Mouse (Mus musculus): ENCODE measurements at regions not wholly inside any gene's neighbourhood (a gene's known extent, or its start where the extent isn't known, plus 50 kb on each side); places are given as distances from the start of the nearest gene placed in this dataset.
A peak's percentile ranks its signal among the peaks of the same experiment; 100 is the strongest.

DNA sequence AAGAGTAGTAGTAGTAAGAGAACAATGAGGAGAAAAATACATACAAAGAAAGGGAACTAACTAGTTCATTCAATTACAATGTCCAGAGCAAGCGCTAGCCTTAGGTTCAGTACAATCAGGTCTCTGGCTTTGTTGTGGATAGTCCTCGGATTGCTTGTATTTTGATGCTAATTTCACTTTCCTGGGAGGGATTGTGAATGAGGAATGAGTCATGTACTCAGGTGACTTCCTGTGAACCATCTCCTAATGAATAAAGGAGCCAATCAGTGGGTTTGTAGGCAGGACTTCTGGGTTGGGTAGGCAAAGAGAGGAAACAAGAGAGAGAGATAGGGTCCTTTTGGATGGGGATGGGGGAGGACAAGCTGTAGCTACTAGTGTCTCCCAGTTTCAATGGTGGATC lies 253.8 kb downstream of the 1810013L24Rik start:
- H3K9me3 ChIP-seq (ENCODE audit: control insufficient read depth, low read length) = no peaks in the 10 kb centered on the region
- DNase-seq (ENCODE audit: low spot score) (no peak), ATAC-seq (ENCODE audit: insufficient number of reproducible peaks, low FRiP score, low TSS enrichment, low read depth) (no peak)
- H3K4me3 ChIP-seq (ENCODE audit: low read depth, low read length) = no peak overlapping the region
- 78% methylated on average over 2 of the region's 2 CpGs for WGBS
- H3K4me1 ChIP-seq (ENCODE audit: control insufficient read depth, insufficient read depth, low read length) = no peaks in the 10 kb centered on the region
- H3K9ac ChIP-seq (ENCODE audit: low read length) = no peak overlapping the region
- no peak overlapping the region for H3K4me2 ChIP-seq (ENCODE audit: low read depth, severe bottlenecking)
- no peaks in the 10 kb centered on the region for H3K27me3 ChIP-seq (ENCODE audit: control insufficient read depth, insufficient read depth, low read length)
- no peak overlapping the region for H3K27ac ChIP-seq (replicated peaks; ENCODE audit: low read depth, low read length)
- H3K36me3 ChIP-seq (ENCODE audit: control insufficient read depth, insufficient read depth, low read length) = no peaks in the 10 kb centered on the region

DNA sequence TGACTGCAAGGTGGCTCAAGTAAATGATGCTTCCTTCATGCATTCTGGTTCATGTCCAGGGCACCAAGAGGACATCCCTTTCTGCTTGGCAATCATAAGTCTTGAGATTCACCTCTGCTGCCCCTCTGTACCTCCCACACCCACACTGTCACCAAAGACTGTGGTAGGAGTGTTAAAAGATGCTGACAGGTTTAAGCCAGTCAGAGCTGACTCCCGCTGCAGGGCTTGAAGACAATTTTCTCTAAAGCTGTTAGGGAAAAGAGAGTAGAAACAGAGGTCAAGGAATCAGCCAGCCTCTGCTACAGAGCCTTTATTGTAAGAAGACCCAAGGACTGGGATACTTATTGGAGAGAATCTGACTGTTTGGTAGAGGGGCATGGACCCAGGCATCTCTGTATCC lies 254.7 kb downstream of the 1810013L24Rik start:
- no peaks in the 10 kb centered on the region for H3K4me1 ChIP-seq (ENCODE audit: control insufficient read depth, insufficient read depth, low read length)
- ATAC-seq (ENCODE audit: insufficient number of reproducible peaks, low FRiP score, low TSS enrichment, low read depth) (no peak), DNase-seq (ENCODE audit: low spot score) (no peak)
- no peak overlapping the region for H3K27ac ChIP-seq (replicated peaks; ENCODE audit: low read depth, low read length)
- H3K9me3 ChIP-seq (ENCODE audit: control insufficient read depth, low read length) = no peaks in the 10 kb centered on the region
- no peak overlapping the region for H3K4me2 ChIP-seq (ENCODE audit: low read depth, severe bottlenecking)
- no peak overlapping the region for H3K4me3 ChIP-seq (ENCODE audit: low read depth, low read length)
- WGBS = 87% methylated on average over 1 of the region's 1 CpGs
- no peaks in the 10 kb centered on the region for H3K27me3 ChIP-seq (ENCODE audit: control insufficient read depth, insufficient read depth, low read length)
- H3K9ac ChIP-seq (ENCODE audit: low read length) = no peak overlapping the region
- H3K36me3 ChIP-seq (ENCODE audit: control insufficient read depth, insufficient read depth, low read length) = no peaks in the 10 kb centered on the region

DNA sequence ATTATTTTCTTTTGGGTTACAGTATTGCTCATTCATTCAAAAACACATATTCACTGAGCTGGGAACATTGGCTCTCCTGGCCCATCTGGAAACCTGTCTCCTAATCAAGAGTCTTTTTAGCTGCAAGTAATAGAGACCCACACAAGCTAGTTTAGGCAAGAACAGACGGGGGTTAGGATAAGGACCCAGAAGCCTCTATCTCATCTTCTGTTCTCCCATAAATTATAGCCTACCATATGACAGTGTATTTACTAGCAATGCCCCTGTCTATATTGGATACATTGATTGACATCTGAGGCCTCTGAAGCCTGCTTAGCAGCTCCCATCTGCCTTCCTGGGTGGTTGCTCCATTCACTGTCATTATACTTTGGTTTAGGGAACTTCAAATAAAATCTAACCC lies 255.2 kb downstream of the 1810013L24Rik start:
- no peak overlapping the region for H3K4me3 ChIP-seq (ENCODE audit: low read depth, low read length)
- 67% methylated on average over 1 of the region's 1 CpGs for WGBS
- H3K27me3 ChIP-seq (ENCODE audit: control insufficient read depth, insufficient read depth, low read length) = no peaks in the 10 kb centered on the region
- no peak overlapping the region for H3K27ac ChIP-seq (replicated peaks; ENCODE audit: low read depth, low read length)
- no peaks in the 10 kb centered on the region for H3K9me3 ChIP-seq (ENCODE audit: control insufficient read depth, low read length)
- H3K4me2 ChIP-seq (ENCODE audit: low read depth, severe bottlenecking) = no peak overlapping the region
- H3K9ac ChIP-seq (ENCODE audit: low read length) = no peak overlapping the region
- H3K36me3 ChIP-seq (ENCODE audit: control insufficient read depth, insufficient read depth, low read length) = no peaks in the 10 kb centered on the region
- ATAC-seq (ENCODE audit: insufficient number of reproducible peaks, low FRiP score, low TSS enrichment, low read depth) (no peak), DNase-seq (ENCODE audit: low spot score) (no peak)
- H3K4me1 ChIP-seq (ENCODE audit: control insufficient read depth, insufficient read depth, low read length) = no peaks in the 10 kb centered on the region

DNA sequence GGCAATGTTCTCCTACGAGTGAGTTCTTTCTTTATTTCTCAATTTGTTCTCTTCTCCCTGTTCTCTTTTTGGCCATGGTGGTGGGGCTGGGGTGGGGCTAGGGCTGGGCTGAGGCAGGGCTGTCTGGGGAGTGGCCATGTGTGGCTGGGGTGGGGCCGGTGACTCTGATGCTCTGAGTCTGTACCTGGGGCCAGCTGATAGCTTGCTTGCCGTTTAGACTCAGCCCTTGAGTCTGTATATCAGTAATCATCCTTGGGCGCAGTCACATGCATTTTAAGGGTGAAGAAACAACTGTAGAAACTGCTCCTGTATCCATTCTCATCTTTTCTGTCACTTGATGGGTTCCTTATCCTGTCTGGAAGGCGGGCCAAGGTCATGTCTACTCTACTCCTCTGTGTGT lies 256.1 kb downstream of the 1810013L24Rik start:
- no peaks in the 10 kb centered on the region for H3K36me3 ChIP-seq (ENCODE audit: control insufficient read depth, insufficient read depth, low read length)
- 86% methylated on average over 5 of the region's 5 CpGs for WGBS
- no peak overlapping the region for H3K9ac ChIP-seq (ENCODE audit: low read length)
- ATAC-seq (ENCODE audit: insufficient number of reproducible peaks, low FRiP score, low TSS enrichment, low read depth) (no peak), DNase-seq (ENCODE audit: low spot score) (no peak)
- no peaks in the 10 kb centered on the region for H3K4me1 ChIP-seq (ENCODE audit: control insufficient read depth, insufficient read depth, low read length)
- H3K4me3 ChIP-seq (ENCODE audit: low read depth, low read length) = no peak overlapping the region
- no peaks in the 10 kb centered on the region for H3K9me3 ChIP-seq (ENCODE audit: control insufficient read depth, low read length)
- no peak overlapping the region for H3K4me2 ChIP-seq (ENCODE audit: low read depth, severe bottlenecking)
- no peaks in the 10 kb centered on the region for H3K27me3 ChIP-seq (ENCODE audit: control insufficient read depth, insufficient read depth, low read length)
- no peak overlapping the region for H3K27ac ChIP-seq (replicated peaks; ENCODE audit: low read depth, low read length)

DNA sequence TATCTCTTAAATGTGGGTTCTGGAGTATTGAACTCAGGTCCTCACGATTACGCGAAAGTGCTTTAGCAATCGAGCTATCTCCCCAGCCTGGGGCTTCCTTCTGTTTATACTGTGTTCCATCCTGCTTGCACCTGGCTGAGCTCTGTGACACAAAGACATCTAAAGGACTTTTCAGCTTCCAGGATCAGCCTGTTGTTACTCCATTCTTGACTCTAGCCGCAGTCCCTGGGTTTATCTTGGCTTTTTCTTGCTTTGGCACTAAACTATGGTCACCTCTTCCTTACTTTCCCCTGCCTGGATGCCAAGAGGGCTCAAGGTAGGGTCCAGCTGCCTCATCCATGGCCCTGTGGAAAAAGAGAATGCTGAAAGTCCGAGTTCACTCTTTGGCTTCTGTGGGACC lies 261.9 kb downstream of the 1810013L24Rik start:
- no peak for DNase-seq (ENCODE audit: low spot score)
- Histone ChIP-seq H3K27ac (replicated peaks; ENCODE audit: low read depth, low read length) (0 out of 2 replicates have a peak overlapping the region, but pooled peaks have one; percentile 8), H3K9me3 (ENCODE audit: control insufficient read depth, low read length) (no peaks in the 10 kb centered on the region), H3K36me3 (ENCODE audit: control insufficient read depth, insufficient read depth, low read length) (no peaks in the 10 kb centered on the region), H3K9ac (ENCODE audit: low read length) (no peak overlapping the region), H3K27me3 (ENCODE audit: control insufficient read depth, insufficient read depth, low read length) (no peaks in the 10 kb centered on the region), H3K4me2 (ENCODE audit: low read depth, severe bottlenecking) (no peak overlapping the region), H3K4me1 (ENCODE audit: control insufficient read depth, insufficient read depth, low read length) (peaks cover 3% of the 10 kb centered on the region; the same call in 1 of the 2 replicates), H3K4me3 (ENCODE audit: low read depth, low read length) (no peak overlapping the region)
- WGBS = 83% methylated on average over 6 of the region's 6 CpGs
- no peak for ATAC-seq (ENCODE audit: insufficient number of reproducible peaks, low FRiP score, low TSS enrichment, low read depth)

DNA sequence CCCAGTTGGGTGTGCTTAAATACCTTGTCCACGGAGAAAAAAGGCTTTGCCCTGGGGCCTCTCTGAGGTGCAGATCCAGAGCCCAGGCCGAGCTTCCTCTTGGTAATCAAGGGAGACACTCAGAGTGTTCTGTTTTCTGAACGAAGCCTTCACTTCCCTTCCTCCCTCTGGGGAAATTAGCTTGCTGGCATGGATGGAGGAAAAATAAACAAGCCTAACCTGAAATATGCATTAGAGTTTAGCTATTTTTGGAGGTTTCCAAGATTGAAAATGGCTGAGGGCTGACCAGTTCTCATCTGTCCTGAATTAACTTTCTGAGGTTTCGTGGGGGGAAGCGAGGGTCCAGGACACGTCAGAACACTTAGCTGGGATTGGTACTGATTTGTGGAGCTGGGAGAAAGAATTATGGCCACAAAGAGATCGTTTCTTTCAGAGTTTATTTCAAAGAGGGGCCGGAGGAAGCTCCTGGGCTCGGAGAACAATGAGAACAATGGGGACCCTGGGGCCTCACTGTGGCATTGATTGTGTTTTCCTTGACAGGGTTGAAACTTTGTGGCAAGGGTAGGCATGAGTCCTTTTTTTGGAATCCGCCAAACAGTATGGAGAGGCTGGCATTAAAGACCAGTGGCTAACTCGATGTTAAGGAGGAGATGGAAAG lies 262.4 kb downstream of the 1810013L24Rik start:
- Histone ChIP-seq H3K36me3 (ENCODE audit: control insufficient read depth, insufficient read depth, low read length) (no peaks in the 10 kb centered on the region), H3K9ac (ENCODE audit: low read length) (no peak overlapping the region), H3K27me3 (ENCODE audit: control insufficient read depth, insufficient read depth, low read length) (no peaks in the 10 kb centered on the region), H3K4me3 (ENCODE audit: low read depth, low read length) (no peak overlapping the region), H3K4me2 (ENCODE audit: low read depth, severe bottlenecking) (no peak overlapping the region), H3K27ac (replicated peaks; ENCODE audit: low read depth, low read length) (no peak overlapping the region), H3K9me3 (ENCODE audit: control insufficient read depth, low read length) (no peaks in the 10 kb centered on the region), H3K4me1 (ENCODE audit: control insufficient read depth, insufficient read depth, low read length) (peaks cover 3% of the 10 kb centered on the region; the same call in 1 of the 2 replicates)
- no peak for ATAC-seq (ENCODE audit: insufficient number of reproducible peaks, low FRiP score, low TSS enrichment, low read depth)
- no peak for DNase-seq (ENCODE audit: low spot score)
- WGBS = 38% methylated on average over 11 of the region's 11 CpGs

DNA sequence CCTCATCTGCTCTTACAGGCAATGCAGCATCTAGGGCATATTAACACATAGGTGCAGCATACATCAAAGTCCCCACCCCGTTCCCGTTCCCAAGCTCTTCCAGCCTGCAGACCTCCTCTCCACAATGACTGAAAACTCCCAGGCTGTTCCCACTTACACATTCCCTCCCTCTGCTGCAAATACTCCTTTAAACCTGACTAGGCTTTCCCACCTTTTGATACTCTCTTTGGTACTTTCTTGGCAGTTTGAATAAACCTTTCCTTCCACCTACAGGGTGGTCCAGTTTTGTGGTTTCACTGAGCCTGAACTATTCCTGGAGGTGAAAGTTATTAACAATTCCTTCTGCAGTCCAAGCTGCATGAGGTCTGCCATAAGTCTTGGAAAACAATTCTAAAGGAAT lies 263.7 kb downstream of the 1810013L24Rik start:
- Histone ChIP-seq H3K4me3 (ENCODE audit: low read depth, low read length) (no peak overlapping the region), H3K27me3 (ENCODE audit: control insufficient read depth, insufficient read depth, low read length) (no peaks in the 10 kb centered on the region), H3K9ac (ENCODE audit: low read length) (no peak overlapping the region), H3K36me3 (ENCODE audit: control insufficient read depth, insufficient read depth, low read length) (no peaks in the 10 kb centered on the region), H3K27ac (replicated peaks; ENCODE audit: low read depth, low read length) (no peak overlapping the region), H3K9me3 (ENCODE audit: control insufficient read depth, low read length) (no peaks in the 10 kb centered on the region), H3K4me1 (ENCODE audit: control insufficient read depth, insufficient read depth, low read length) (peaks cover 3% of the 10 kb centered on the region; the same call in 1 of the 2 replicates), H3K4me2 (ENCODE audit: low read depth, severe bottlenecking) (no peak overlapping the region)
- DNase-seq (ENCODE audit: low spot score) (no peak), ATAC-seq (ENCODE audit: insufficient number of reproducible peaks, low FRiP score, low TSS enrichment, low read depth) (no peak)
- WGBS = 22% methylated on average over 2 of the region's 2 CpGs

DNA sequence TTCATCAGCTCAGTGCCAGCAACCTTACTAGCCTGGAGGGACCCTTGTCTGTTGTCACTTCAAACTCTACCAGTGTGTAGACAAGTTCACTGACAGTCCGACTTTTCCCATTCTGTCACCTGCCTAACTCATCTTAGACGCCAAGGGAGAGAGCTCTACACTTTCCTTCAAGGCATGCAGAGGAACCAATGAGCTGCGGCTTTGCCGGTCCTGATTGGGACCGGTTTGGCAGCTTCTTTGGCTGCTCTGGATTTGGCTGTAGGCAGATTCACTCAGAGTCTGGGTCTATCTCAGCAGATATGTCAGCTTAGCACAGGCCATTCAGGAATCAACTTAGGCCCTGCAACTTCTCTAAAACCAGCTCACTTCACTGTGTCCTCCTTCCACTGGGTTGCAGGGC lies 264.3 kb downstream of the 1810013L24Rik start:
- DNase-seq (ENCODE audit: low spot score) (no peak), ATAC-seq (ENCODE audit: insufficient number of reproducible peaks, low FRiP score, low TSS enrichment, low read depth) (no peak)
- no peaks in the 10 kb centered on the region for H3K36me3 ChIP-seq (ENCODE audit: control insufficient read depth, insufficient read depth, low read length)

DNA sequence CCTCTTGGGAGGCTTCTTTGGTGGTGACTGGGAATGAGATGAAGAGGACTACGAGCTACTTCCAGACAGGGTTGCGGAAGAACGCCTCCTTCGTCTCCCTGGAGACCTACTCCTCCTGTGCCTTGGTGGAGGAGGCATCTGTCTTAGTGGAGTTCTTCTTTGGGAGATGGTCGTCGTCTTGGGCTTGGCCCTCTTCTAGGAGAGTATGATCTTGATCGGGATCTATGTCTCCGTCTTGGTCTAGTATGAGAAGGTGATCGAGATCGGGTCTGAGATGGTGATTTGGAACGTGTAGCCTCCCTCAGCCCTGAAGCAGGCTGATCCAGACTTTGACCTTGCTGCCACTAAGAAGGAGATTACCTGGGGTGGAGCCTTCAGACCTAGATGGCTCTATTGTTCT lies 276.3 kb downstream of the 1810013L24Rik start:
- Histone ChIP-seq H3K9me3 (ENCODE audit: control insufficient read depth, low read length) (no peaks in the 10 kb centered on the region), H3K4me2 (ENCODE audit: low read depth, severe bottlenecking) (no peak overlapping the region), H3K4me3 (ENCODE audit: low read depth, low read length) (no peak overlapping the region), H3K36me3 (ENCODE audit: control insufficient read depth, insufficient read depth, low read length) (no peaks in the 10 kb centered on the region), H3K27me3 (ENCODE audit: control insufficient read depth, insufficient read depth, low read length) (no peaks in the 10 kb centered on the region), H3K9ac (ENCODE audit: low read length) (no peak overlapping the region), H3K27ac (replicated peaks; ENCODE audit: low read depth, low read length) (no peak overlapping the region), H3K4me1 (ENCODE audit: control insufficient read depth, insufficient read depth, low read length) (no peaks in the 10 kb centered on the region)
- WGBS = 94% methylated on average over 11 of the region's 11 CpGs
- ATAC-seq (ENCODE audit: insufficient number of reproducible peaks, low FRiP score, low TSS enrichment, low read depth) = no peak
- no peak for DNase-seq (ENCODE audit: low spot score)

More for the DNA sequence above, 264.3 kb downstream of the 1810013L24Rik start:
- no peak overlapping the region for H3K4me3 ChIP-seq (ENCODE audit: low read depth, low read length)
- 66% methylated on average over 5 of the region's 5 CpGs for WGBS
- no peaks in the 10 kb centered on the region for H3K9me3 ChIP-seq (ENCODE audit: control insufficient read depth, low read length)
- no peak overlapping the region for H3K4me2 ChIP-seq (ENCODE audit: low read depth, severe bottlenecking)
- H3K9ac ChIP-seq (ENCODE audit: low read length) = no peak overlapping the region
- no peaks in the 10 kb centered on the region for H3K27me3 ChIP-seq (ENCODE audit: control insufficient read depth, insufficient read depth, low read length)
- H3K4me1 ChIP-seq (ENCODE audit: control insufficient read depth, insufficient read depth, low read length) = peaks cover 3% of the 10 kb centered on the region; the same call in 1 of the 2 replicates
- H3K27ac ChIP-seq (replicated peaks; ENCODE audit: low read depth, low read length) = no peak overlapping the region

All from limb, embryonic 11.5 days (tissue).